Mouse (Mus musculus): ENCODE results near the gene Fam229a.

GRCm38 (mm10) chr4:129447360-129447759, 43.6 kb upstream of the Fam229a start:
- TF ChIP-seq POLR2A (IDR thresholded peaks at IDR 0.05; ENCODE audit: insufficient read depth, low read depth, low read length) (no peak), EP300 (IDR thresholded peaks at IDR 0.05; ENCODE audit: insufficient read depth, low read depth, low read length) (no peak), CTCF (IDR thresholded peaks at IDR 0.05) (no peak)

Data from heart, adult 2 months (tissue).